Mouse (Mus musculus) left cerebral cortex, postnatal 36 days (tissue): Measurements from ENCODE around the gene Zfp777. TPM values are rescaled to one million over a fixed set of nuclear protein-coding genes. Genes with fewer than 3 reads are reported as not detected.

Experiments
- microRNA-seq: library from miRNA; unstranded; fragments of <30 nt; microRNA quantifications from one replicate; pipeline ENCODE4 v1.2.0, GENCODE M21; 2022
- total RNA-seq, 2 experiments: library from RNA; stranded (reverse); gene quantifications; 2 replicates each; pipeline ENCODE4 v1.2.3; 2021

The Zfp777 gene
- total RNA-seq, 2 experiments from 2014 or later, result 29.7 to 37.4 TPM

Small RNA genes lying within 50 kb of the gene (microRNA-seq; reads per million reads assigned to microRNA genes)
- gene Gm24563, result not detected

Other genes with a start within 250 kb of the Zfp777 start
- gene Pdia4, start 235.5 kb downstream of the Zfp777 start, total RNA-seq, result 10 to 100 TPM; 45.3 to 70.1 TPM
- gene Zfp786, start 218.0 kb downstream of the Zfp777 start, total RNA-seq, result 1 to 10 TPM; 5.5 TPM
- 10 to 100 TPM; 19.9 to 23.0 TPM for gene Zfp398, start 213.2 kb downstream of the Zfp777 start, total RNA-seq
- gene Zfp282, start 171.7 kb downstream of the Zfp777 start, total RNA-seq, result 10 to 100 TPM; 14.0 to 14.8 TPM
- 10 to 100 TPM; 16.6 to 19.5 TPM for gene Zfp212, start 128.4 kb downstream of the Zfp777 start, total RNA-seq
- gene Zfp956, start 95.5 kb downstream of the Zfp777 start, total RNA-seq, result 10 to 100 TPM; 19.8 to 20.8 TPM
- gene Zfp746, start 37.7 kb upstream of the Zfp777 start, total RNA-seq, result 10 to 100 TPM; 31.3 to 32.5 TPM